Mouse (Mus musculus) ES-Bruce4 (cell line): ENCODE data around the gene Sart3.

Experiments
- CTCF ChIP-seq: IDR thresholded peaks from one replicate; pipeline ENCODE4 v1.8.1; 2011; ENCODE audit warnings: low read depth, low read length
- EP300 ChIP-seq: IDR thresholded peaks from 2 replicates; pipeline ENCODE4 v1.6.1; 2011; ENCODE audit warnings: low read depth, low read length; ENCODE audit not compliant: insufficient read depth
- POLR2A ChIP-seq: IDR thresholded peaks from one replicate; pipeline ENCODE4 v1.8.1; 2011; ENCODE audit warnings: low read length; ENCODE audit not compliant: insufficient read depth

DNA sequence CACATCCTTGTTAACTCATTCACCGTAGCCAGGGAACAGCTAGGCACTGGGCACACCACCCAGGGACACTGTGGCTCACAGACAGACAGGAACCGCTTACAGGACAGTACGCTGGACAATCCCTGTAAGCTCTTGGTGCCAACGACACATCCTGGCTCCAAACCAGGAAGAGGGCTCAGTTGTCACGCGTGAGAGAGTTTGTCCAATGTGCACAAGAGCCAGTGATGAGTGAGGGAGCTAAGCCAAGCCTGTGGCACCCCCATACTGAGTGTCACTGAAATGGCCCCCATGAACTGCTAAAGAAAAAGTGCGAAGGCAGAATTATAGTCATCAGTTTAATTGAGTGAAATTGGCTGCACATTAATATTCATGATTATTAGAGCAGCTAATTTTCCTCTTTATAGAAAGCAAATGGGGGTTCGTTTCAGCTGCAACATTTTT lies 53.1 kb downstream of the Sart3 start:
- TF ChIP-seq EP300 (no peak), POLR2A (no peak), CTCF (no peak)
